Mouse (Mus musculus) neutrophil, adult 5-6 weeks (primary cell): ENCODE results near the gene Fto. TPM values are rescaled to one million over a fixed set of nuclear protein-coding genes. Genes with fewer than 3 reads are reported as not detected.
A peak's percentile ranks its signal among the peaks of the same experiment; 100 is the strongest.

Experiments used
- ATAC-seq: fragments of 151-379, 151-347 bp; 2 replicates; pipeline ENCODE4 v1.8.0; 2017; ENCODE audit warnings: mild to moderate bottlenecking, moderate TSS enrichment; ENCODE audit not compliant: insufficient number of reproducible peaks, poor library complexity, low FRiP score, severe bottlenecking; ENCODE audit errors: extremely low read depth
- total RNA-seq: library from RNA; stranded (forward); fragments of 200-1000 nt; gene quantifications from 2 replicates; pipeline ENCODE4 v1.2.3, GENCODE M21; 2017

The Fto gene
- total RNA-seq, 1 experiment from 2014 or later: 33.1 TPM

DNA sequence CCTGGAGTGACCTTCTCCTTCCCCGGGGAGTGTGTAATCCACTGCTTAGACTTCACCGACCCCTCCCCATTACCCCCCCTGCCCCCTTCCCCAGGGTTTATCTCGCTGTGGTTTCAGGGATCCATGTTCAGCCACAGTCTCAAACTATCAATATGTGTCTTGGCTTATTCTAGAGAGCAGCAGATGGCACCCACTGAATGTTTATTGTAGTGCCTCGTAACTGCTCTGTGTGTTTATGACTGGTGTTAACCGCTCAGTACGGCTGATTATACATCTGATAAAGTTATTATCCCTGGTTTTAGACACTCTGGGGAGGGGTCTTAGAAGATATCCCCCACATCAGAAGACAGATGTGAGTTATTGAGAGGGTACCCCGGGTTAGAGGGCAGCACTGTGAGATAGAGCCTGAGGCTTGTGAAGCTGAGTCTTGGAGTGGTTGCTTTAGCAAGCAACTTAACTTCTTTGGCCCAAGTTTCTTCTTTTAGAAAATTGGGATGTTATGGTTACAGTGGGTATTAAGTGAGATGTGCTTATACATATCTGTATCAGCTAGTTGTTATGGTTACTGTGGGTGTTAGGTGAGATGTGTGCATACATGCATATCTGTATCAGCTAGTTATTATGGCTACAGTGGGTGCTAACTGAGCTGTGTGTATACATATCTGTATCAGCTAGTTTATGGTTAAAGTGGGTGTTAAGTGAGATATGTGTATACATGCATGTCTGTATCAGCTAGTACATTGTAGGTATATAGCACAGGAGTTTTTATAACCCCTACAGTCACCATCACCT is 5.8 kb downstream of the Fto start:
- no peak for ATAC-seq

GRCm38 (mm10) chr8:91323511-91323910 is 10.2 kb downstream of the Fto start:
- no peak for ATAC-seq

GRCm38 (mm10) chr8:91324271-91324670 is 10.9 kb downstream of the Fto start:
- ATAC-seq: no peak

DNA sequence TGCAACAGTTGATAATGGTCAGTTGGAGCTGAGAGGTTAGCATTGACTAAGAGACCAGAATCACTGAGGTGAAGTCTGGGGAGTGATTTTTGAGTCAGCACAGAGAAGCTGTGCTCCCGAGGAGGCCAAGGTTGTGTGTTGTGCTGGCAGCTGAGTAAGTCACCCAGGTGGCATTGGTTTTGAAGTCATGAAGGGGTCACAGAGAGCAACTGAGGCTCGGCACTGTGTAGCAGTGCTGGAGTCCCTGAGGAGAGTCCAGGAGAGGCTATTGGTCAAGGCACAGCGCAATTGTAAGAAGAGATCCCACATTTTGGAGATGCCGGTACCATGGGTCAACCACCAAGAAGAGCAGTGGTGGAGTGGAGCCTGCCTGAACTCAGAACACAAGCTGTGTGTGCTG is 11.6 kb downstream of the Fto start:
- ATAC-seq: no peak

GRCm38 (mm10) chr8:91326018-91326417 is 12.7 kb downstream of the Fto start:
- ATAC-seq: peak; percentile 63; the same call in 1 of the 2 replicates

DNA sequence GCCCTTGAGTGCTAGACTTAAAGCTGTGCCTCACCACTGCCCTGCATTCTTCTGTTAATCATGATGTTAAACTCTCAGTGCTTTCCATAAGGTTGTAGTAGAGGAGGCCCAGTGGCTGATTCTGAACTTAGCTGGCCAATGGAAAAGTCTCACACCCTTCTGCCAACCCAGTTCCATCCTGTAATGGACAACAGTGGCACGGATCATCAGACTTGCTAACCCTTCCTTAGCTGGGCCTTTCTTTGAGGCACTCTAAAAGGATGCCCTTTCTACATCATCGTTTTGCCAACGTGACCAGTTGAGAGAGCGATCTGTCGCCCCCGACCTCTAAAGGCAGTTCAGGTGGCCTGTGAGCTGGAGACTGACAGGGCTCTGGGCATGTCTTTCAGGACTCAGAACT is 13.6 kb downstream of the Fto start:
- no peak for ATAC-seq

- no peak for ATAC-seq
These were observed 14.3 kb downstream of the Fto start for GRCm38 (mm10) chr8:91327471-91328205.

DNA sequence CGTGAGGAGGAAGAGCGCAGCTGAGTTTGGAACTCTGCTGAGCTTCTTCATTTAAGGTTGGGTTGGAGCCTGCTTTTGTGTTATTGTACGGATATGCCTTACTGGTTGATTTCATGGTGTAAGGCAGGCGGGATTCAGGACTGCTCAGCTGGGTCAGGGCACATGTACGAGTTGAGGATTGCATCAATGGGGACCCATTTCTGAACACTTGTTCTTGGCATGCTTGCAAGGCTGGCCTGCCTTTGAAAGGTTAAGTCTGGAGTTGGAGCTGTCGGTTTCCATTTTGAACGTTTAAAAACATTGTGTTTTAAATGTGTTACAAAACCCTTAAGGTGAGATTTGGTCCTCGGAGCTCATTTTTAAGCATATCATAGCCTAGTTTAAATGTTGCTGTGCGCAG is 15.7 kb downstream of the Fto start:
- ATAC-seq: no peak

GRCm38 (mm10) chr8:91329461-91329850 is 16.1 kb downstream of the Fto start:
- ATAC-seq: no peak

DNA sequence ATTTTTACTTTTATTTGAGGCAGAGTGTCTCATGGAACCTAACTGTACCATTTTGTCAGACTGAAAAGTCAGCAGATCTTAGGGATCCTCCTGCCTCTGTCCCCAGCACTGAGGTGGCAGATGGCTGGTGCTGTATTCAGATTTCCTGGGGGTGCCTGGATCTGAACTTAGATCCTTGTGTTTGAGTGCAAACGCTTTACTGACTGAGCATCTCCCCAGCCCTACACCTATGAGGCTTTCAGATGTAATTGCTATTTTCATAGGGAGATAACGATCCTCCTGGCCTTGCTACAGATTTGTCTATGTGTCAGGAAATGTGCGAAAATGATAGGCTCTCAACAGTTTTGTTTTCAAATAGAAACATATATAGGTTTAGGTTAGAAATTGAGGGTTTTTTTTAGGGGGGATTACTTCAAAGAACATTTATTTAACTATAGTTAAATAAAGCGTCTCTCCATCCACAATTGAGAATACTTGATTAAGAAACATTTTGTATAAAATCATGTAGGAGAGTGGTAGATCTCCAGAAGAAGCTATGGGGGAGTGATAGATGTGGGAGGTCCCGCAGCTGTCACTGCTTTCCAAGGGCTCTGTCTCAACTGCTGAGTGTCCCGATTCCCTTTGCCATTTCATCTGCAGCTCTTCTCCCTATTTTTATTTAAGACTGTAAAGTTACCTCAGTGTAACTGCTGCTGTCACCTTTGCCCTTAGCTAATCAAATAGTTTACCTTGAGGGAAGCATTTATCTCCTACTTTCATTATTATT is 25.2 kb downstream of the Fto start:
- ATAC-seq: no peak

GRCm38 (mm10) chr8:91339651-91340050 is 26.3 kb downstream of the Fto start:
- ATAC-seq: no peak

DNA sequence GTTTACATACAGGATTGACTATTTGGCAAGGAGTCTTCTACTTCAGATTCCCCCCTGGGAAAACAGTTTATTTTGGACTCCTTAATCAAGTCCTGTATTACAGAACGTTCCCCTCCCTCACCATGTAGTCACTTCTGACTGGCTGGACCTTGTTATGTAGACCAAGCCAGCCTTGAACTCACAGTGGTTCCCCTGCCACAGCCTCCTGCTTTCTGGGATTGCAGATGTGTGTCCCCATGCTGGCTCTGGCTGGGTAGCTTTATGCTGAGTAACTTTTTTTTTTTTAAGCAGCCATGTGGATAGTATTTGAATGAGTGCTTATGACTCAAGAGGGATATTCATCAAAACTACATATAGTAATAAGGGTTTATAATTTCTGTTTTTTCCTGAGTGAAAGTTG is 27.4 kb downstream of the Fto start:
- ATAC-seq: no peak

DNA sequence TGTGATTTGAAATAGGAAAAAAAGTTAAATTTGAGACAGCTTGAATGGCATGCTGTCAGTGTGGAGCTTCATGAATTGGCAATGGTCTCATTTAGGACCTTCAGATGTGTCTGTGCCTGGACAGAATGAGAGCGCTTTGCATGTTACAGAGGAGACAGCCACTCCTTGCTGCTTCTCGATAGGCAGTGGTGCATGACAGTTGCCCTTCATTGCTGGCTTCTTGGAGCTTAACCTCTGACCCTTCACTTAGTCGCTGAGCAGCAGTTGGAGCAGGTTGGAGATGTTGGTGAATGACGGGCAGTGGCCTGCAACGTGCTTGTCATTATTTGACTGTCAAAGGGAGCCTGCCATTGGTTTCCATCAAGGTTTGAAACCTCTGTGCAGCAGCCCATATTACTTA is 28.9 kb downstream of the Fto start:
- ATAC-seq: no peak

- ATAC-seq: no peak
These were observed 29.5 kb downstream of the Fto start for GRCm38 (mm10) chr8:91342798-91343197.

GRCm38 (mm10) chr8:91344659-91345058 is 31.3 kb downstream of the Fto start:
- peak; percentile 37; the same call in 1 of the 2 replicates for ATAC-seq

DNA sequence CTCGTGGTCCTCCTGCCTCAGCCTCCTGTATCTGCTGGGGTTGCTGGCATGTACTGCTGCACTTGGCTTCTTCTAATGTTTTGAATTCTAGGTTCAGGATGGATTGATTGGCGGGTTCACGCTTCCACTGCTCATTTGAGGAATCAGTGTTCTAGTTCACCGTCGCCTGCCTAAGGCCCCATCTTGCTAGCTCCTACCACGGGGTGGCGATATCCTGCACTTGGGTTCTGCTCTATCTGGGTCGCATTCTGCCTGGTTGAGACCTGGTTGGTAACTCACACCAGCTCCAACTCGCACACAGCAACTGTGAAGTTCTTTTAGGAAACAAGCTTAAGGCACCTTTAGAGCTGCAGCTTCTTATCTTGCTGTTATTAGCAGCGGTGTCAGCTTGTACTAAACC is 33.8 kb downstream of the Fto start:
- no peak for ATAC-seq

DNA sequence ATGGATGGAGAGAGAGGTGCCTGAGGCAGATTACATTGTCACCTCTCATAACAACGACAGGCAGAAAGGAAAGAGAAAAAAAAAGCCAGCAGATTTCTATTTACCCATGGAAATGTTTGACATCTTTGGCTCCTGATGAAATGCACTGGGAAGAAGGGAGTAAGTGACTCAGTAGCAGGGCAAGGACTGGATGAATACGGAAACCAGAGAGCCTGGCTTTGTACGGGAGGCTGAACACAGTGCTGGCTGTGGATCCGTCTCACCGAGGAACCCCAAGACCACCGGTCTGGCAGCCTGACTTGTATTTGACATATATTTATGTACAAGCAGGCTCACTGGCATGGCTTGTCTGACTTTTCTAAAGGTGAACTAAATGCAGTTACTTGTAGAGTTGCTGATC is 34.3 kb downstream of the Fto start:
- no peak for ATAC-seq

GRCm38 (mm10) chr8:91349816-91350215 is 36.5 kb downstream of the Fto start:
- ATAC-seq: no peak

DNA sequence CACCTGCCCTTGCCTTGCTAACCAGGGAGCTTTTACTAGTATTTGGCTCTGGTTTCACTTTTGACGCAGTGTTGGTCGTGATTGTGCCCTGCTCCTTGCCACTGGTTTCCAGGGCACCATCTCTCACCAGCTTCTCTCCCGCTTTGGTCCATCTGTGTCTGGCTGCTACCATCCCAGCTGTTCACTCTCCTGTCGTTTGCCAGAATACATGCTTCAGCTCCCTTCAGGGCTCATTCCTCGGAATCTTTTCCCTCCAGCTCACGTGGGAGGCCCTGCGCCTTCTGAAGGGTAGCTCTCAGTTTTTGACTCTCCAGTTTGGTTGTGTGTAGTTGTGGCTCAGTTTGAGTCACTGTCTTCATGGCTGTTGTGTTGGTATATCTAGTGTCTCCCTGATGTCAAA is 37.3 kb downstream of the Fto start:
- ATAC-seq: no peak

- ATAC-seq: no peak
These were observed 39.3 kb downstream of the Fto start for GRCm38 (mm10) chr8:91352598-91352997.
